Mouse (Mus musculus): ENCODE data around the gene Pde1a. TPM values are rescaled to one million over a fixed set of nuclear protein-coding genes. Genes with fewer than 3 reads are reported as not detected.
A peak's percentile ranks its signal among the peaks of the same experiment; 100 is the strongest.

Gene Pde1a
- 100 to 1,000 TPM in 1 of 2 experiments, 10 to 100 TPM in 1; 99.8 to 104 TPM for total RNA-seq (2021)

- peak; percentile 38 to 45 for DNase-seq (ENCODE audit: extremely low spot score in 1 of 2, low spot score in 2 of 2)
Observed at GRCm38 (mm10) chr2:80128861-80129698, at the start of gene Pde1a. TSS of gene Pde1a (minus strand) at chr2:80129458.

GRCm38 (mm10) chr2:80178608-80179280, 49.5 kb upstream of the Pde1a start:
- DNase-seq (ENCODE audit: extremely low spot score in 1 of 2, low spot score in 2 of 2), result no peak
- intact Hi-C loops (cut with DNase I), result no loop called here

More at GRCm38 (mm10) chr2:80128861-80129698, at the start of gene Pde1a:
- intact Hi-C loops (cut with DNase I), result loop anchor here (5.0 to 10.0 kb wide), 2 partner anchors 138 to 264 kb away; no protein-coding TSS in a partner anchor

DNA sequence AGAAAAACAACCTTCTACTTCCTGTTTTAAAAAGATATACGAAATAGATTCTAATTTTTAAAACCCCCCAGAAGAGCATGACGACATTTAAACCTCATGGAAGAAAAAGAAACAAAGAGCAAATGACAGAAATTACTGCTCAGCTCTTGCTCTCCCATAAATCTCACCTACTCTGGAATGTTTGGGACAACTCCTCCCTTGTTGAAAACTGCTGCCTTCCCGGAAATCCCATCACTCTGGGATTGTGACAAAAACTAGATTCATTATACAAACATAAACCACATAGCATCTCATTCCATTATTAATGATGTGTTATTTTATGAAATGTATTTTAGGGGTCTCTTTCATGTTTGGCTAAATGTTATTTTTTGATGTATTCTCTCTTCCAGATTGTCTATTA, 48.9 kb upstream of the Pde1a start:
- intact Hi-C loops (cut with DNase I), result no loop called here
- no peak for DNase-seq (ENCODE audit: extremely low spot score in 1 of 2, low spot score in 2 of 2)

DNA sequence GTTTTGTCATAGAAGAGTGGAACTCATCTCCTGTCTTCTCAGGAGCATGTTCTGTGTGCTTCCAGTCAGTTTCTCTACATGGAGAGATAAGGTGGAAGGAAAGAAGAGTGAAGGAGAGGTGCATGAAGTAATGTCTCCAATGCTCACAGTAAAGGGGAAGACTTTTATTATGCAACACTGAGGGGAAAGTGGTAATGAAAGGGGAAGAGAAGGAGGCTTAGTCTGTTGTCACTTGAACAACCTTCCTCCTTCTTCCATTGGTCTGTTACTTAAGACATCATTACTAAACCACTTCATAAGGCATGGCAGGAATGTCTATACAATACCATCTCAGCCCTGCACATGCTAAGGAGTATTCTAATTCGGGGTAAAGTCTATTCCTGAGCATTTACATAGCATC, 38.8 kb upstream of the Pde1a start:
- DNase-seq (ENCODE audit: extremely low spot score in 1 of 2, low spot score in 2 of 2), result no peak
- intact Hi-C loops (cut with DNase I), result no loop called here

DNA sequence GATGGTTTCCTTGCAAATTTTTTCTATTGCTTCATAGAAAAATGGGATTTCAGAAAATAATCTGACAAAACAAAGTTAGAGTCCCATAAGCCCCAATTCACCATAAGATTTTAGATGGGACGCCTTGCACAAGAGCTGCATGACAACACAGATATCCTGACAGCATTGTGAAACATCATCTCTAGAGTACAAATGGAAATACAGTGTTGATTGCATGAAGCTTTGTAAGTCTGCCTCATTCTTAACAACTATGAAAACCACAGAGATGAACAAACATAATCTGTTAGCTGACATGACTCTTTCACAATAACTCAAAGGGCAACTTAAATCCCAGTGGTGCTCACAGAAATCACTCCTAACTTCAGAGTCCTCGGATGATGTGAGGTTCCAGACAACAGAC, 29.5 kb upstream of the Pde1a start:
- no peak for DNase-seq (ENCODE audit: extremely low spot score in 1 of 2, low spot score in 2 of 2)
- intact Hi-C loops (cut with DNase I), result no loop called here

DNA sequence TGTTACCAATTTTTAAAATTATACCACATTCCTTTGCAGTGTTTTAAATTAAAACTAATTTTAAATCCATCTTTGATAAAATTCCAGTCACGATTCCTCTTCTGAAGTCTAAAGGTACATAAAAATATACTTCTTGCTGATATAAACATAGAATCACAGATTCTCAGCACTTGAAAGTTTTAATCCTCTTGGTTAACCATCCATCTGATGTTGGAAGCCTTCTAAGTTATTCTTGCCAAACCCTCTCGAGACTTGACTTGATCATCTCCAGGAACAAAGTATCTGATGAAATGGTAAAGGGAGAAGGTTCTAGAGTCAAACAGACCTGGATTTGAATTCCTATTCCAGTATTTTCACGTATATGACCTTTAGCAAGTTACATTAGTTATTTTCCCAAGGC, 28.9 kb upstream of the Pde1a start:
- intact Hi-C loops (cut with DNase I), result no loop called here
- no peak for DNase-seq (ENCODE audit: extremely low spot score in 1 of 2, low spot score in 2 of 2)

- DNase-seq (ENCODE audit: extremely low spot score in 1 of 2, low spot score in 2 of 2), result no peak
- intact Hi-C loops (cut with DNase I), result no loop called here
Observed at GRCm38 (mm10) chr2:80150019-80150418, 20.8 kb upstream of the Pde1a start.

DNA sequence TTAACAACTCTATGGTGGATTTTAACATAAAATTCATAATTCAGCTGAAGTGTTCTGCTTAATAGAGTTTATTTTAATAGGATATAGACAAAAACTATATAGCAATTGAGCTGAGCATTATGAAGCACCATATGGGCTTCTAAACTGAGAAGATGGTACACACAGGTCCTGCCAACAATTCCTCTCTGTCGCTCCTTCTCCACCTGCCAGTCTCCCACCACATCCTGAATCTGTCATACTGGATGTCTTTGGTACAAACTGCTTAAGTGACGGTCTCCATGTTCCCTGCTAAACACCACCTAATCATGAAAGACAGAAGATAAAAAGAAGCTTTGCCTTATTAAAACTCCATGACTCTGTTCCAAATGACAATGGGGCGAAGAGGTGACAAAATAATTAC, 20.1 kb upstream of the Pde1a start:
- intact Hi-C loops (cut with DNase I), result no loop called here
- DNase-seq (ENCODE audit: extremely low spot score in 1 of 2, low spot score in 2 of 2), result peak in 1 of 2 experiments; percentile 13

GRCm38 (mm10) chr2:80135076-80135475, 5.8 kb upstream of the Pde1a start:
- intact Hi-C loops (cut with DNase I), result no loop called here
- DNase-seq (ENCODE audit: extremely low spot score in 1 of 2, low spot score in 2 of 2), result no peak

DNA sequence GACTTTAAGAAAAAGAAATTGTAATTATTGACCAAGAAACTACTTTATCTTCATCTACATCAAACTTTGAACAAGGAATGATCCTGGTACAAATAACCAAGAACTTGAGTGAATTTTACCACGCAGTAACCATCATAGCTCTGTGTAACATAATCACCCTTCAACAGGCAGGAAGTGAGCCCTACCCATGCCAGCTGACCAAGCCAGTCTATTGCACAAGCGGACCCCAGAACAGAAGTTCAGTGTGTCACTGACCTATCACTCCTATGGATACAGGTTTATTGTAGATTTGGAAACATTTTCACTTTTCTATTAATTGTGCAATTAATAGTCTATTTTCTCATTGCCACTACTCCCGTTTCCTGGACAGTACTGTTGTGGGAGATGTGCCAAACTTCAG, 3.4 kb upstream of the Pde1a start:
- intact Hi-C loops (cut with DNase I), result no loop called here
- DNase-seq (ENCODE audit: extremely low spot score in 1 of 2, low spot score in 2 of 2), result no peak

- no peak for DNase-seq (ENCODE audit: extremely low spot score in 1 of 2, low spot score in 2 of 2)
- intact Hi-C loops (cut with DNase I), result loop anchor here (5.0 to 10.0 kb wide), 2 partner anchors 141 to 262 kb away; no protein-coding TSS in a partner anchor
Observed at GRCm38 (mm10) chr2:80126663-80127062, 2.6 kb downstream of the Pde1a start.

DNA sequence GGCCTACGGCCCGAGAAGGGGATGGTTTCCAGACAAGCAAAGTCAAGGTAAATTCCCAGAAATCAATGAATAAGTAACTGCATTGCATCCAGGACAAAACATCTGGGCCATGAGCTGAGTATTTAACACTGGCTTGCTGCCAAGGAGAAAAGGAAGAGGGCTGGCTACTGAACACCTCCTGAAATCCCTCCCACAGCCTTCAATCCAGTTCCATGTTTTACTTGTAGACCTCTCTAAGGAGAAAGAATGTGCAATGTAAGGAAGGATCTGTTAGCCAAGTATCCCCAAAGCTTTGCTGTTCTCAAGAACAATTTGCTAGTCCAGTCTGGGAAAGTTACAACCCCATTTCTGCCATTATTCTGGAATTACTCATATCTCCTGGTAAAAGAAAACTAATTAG, 42.4 kb downstream of the Pde1a start:
- intact Hi-C loops (cut with DNase I), result no loop called here

GRCm38 (mm10) chr2:80080090-80080821, 49.0 kb downstream of the Pde1a start:
- intact Hi-C loops (cut with DNase I), result no loop called here
- no peak for DNase-seq (ENCODE audit: extremely low spot score in 1 of 2, low spot score in 2 of 2)

More for the DNA sequence above, 42.4 kb downstream of the Pde1a start:
- no peak for DNase-seq (ENCODE audit: extremely low spot score in 1 of 2, low spot score in 2 of 2)

- no peak for DNase-seq (ENCODE audit: extremely low spot score in 1 of 2, low spot score in 2 of 2)
- intact Hi-C loops (cut with DNase I), result no loop called here
Observed at GRCm38 (mm10) chr2:80079618-80080017, 49.6 kb downstream of the Pde1a start.

DNA sequence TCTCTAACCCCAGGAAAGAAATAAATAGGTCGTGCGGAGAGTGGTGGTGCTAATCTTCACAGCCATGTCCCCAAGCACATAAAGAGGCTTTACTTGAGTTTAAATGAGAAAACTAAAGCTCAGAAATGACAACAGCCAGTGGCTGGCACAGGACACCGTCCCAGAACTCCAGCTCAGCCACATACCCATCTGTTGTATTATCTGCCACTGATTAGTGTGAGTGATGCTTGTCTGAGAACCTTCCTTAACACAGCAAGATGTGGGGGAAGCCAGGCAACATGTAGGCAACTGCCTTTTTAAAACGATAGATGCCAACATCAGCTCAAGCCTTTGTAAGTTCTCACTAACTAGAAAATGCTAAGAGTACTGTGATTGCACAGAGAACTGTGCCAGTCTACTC, 52.9 kb downstream of the Pde1a start:
- intact Hi-C loops (cut with DNase I), result no loop called here
- DNase-seq (ENCODE audit: extremely low spot score in 1 of 2, low spot score in 2 of 2), result no peak

GRCm38 (mm10) chr2:80074531-80074930, 54.7 kb downstream of the Pde1a start:
- peak in 1 of 2 experiments; percentile 38 for DNase-seq (ENCODE audit: extremely low spot score in 1 of 2, low spot score in 2 of 2)
- intact Hi-C loops (cut with DNase I), result no loop called here

DNA sequence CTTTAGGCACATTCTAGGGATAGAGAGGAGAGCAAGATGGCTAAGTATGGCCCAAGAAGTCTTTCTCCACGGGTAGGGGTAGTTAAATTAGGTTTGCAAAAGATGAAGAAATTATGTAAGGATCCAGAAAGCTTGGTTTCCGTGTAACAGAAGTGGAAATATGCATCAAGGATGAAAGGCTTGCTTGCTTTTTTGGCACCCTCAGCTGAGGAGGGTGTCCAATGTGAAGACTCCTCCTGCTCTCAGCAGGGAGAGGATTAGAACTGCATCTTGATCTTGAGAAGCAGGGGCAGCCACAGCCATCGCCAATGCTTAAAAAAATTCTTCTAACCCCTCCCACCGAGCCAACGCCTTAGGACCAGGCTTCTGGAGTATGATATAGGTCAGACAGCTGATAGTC, 55.2 kb downstream of the Pde1a start:
- intact Hi-C loops (cut with DNase I), result no loop called here
- DNase-seq (ENCODE audit: extremely low spot score in 1 of 2, low spot score in 2 of 2), result no peak

DNA sequence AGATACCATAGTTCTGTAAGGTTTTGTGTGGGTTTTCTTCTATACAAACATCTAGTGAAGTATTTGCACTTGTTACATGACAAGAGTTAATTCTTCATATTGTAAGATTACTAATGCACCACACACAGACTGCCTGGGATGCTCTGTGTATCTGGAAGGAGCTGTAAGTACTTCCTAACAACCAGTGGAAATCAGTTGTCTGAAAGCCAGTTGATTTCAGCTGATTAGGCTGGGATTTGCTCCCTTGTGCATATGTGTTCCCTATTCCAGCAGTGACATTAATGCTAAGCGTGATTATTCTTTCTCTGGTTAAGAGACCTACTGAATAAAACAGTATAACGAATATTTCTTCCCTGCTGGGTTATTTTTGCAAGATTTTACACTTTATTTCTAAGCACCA, 55.8 kb downstream of the Pde1a start:
- no peak for DNase-seq (ENCODE audit: extremely low spot score in 1 of 2, low spot score in 2 of 2)
- intact Hi-C loops (cut with DNase I), result no loop called here

- no peak for DNase-seq (ENCODE audit: extremely low spot score in 1 of 2, low spot score in 2 of 2)
- intact Hi-C loops (cut with DNase I), result no loop called here
Observed at GRCm38 (mm10) chr2:80069745-80070144, 59.5 kb downstream of the Pde1a start.

All from left cerebral cortex, postnatal 10 days (tissue).